Mouse (Mus musculus) adipose tissue, adult 10 weeks (tissue): ENCODE results near the gene Rtn4rl1. TPM values are rescaled to one million over a fixed set of nuclear protein-coding genes. Genes with fewer than 3 reads are reported as not detected.

Experiments
- polyA plus RNA-seq: library from polyadenylated mRNA; stranded (reverse); fragments of 350-450 nt; fragmentation: Illumina TruSeq; extraction: RNeasy Lipid Tissue Mini Kit (QIAGEN cat#74804); gene quantifications from one replicate; pipeline ENCODE4 v1.2.3, GENCODE M21; 2014; ENCODE audit warnings: low read depth, low replicate concordance

Gene Rtn4rl1
- polyA plus RNA-seq = 13.8 TPM

GRCm38 (mm10) chr11:75193256-75194071 is at the start of gene Rtn4rl1:
TSS of gene Rtn4rl1 (plus strand) at chr11:75193783.

GRCm38 (mm10) chr11:75169405-75170080 is 24.0 kb upstream of the Rtn4rl1 start, which contains the start of gene Hic1:
TSS of gene Hic1 (minus strand) at chr11:75169519.

GRCm38 (mm10) chr11:75178672-75179208 is 14.8 kb upstream of the Rtn4rl1 start, which contains the start of gene Ovca2:
TSS of gene Ovca2 (minus strand) at chr11:75178835.

GRCm38 (mm10) chr11:75190905-75191441 is 2.6 kb upstream of the Rtn4rl1 start, which contains the start of gene Dph1:
TSS of gene Dph1 (minus strand) at chr11:75191241.

Other genes starting within 250 kb of the Rtn4rl1 start
- gene Hic1, start 24.3 kb upstream of the Rtn4rl1 start, polyA plus RNA-seq = 10.4 TPM
- gene Ovca2, start 14.9 kb upstream of the Rtn4rl1 start, polyA plus RNA-seq = 13.4 TPM
- gene Dph1, start 2.5 kb upstream of the Rtn4rl1 start, polyA plus RNA-seq = 11.0 TPM
- gene Rpa1, start 154.5 kb downstream of the Rtn4rl1 start, polyA plus RNA-seq = 36.4 TPM
- gene Smyd4, start 154.7 kb downstream of the Rtn4rl1 start, polyA plus RNA-seq = 4.8 TPM
- gene Serpinf1, start 228.9 kb downstream of the Rtn4rl1 start, polyA plus RNA-seq = 171 TPM
- 74.4 TPM for gene Serpinf2, start 245.8 kb downstream of the Rtn4rl1 start, polyA plus RNA-seq